Mouse (Mus musculus) lung, postnatal 0 days (tissue): ENCODE data around the gene Irx1.

Source experiments
- CTCF ChIP-seq: IDR thresholded peaks from 2 replicates; pipeline ENCODE4 v1.5.1; 2016; ENCODE audit warnings: antibody characterized with exemption, mild to moderate bottlenecking
- EP300 ChIP-seq: IDR thresholded peaks from 2 replicates; pipeline ENCODE4 v1.6.1; 2016; ENCODE audit warnings: antibody characterized with exemption, mild to moderate bottlenecking, control low read depth

GRCm38 (mm10) chr13:71958651-71959050 lies 4.9 kb downstream of the Irx1 start:
- no peak for TF ChIP-seq EP300
- TF ChIP-seq CTCF: no peak
